Mouse (Mus musculus): ENCODE measurements around the gene Aspdh. TPM values are rescaled to one million over a fixed set of nuclear protein-coding genes. Genes with fewer than 3 reads are reported as not detected.

Gene Aspdh
- polyA plus RNA-seq, 2 experiments from 2014 or later, result not detected

GRCm38 (mm10) chr7:44501563-44502115 is 36.4 kb downstream of the Aspdh start:
- ATAC-seq, result peak; percentile 71

- ATAC-seq, result no peak
These were observed 42.3 kb downstream of the Aspdh start for GRCm38 (mm10) chr7:44507491-44507890.

Other genes with a start within 250 kb of the Aspdh start
- gene Klk1b5, start 249.4 kb upstream of the Aspdh start, polyA plus RNA-seq (2017; shearing (Covaris generic)), result not detected
- gene Klk1, start 240.0 kb upstream of the Aspdh start, polyA plus RNA-seq (2017; shearing (Covaris generic)), result not detected
- gene Gm36864, start 229.2 kb upstream of the Aspdh start, polyA plus RNA-seq (2017; shearing (Covaris generic)), result not detected
- 1 to 10 TPM; 1.0 to 1.7 TPM for gene 1700028J19Rik, start 218.7 kb upstream of the Aspdh start, polyA plus RNA-seq (2017; shearing (Covaris generic))
- 10 to 100 TPM; 74.0 to 88.7 TPM for gene 2410002F23Rik, start 218.7 kb upstream of the Aspdh start, polyA plus RNA-seq (2017; shearing (Covaris generic))
- not detected for gene Acp4, start 208.0 kb upstream of the Aspdh start, polyA plus RNA-seq (2017; shearing (Covaris generic))
- not detected for gene Gm15517, start 203.9 kb upstream of the Aspdh start, polyA plus RNA-seq (2017; shearing (Covaris generic))
- gene Clec11a, start 158.5 kb upstream of the Aspdh start, polyA plus RNA-seq (2017; shearing (Covaris generic)), result under 1 TPM; 0.51 to 0.73 TPM
- gene Shank1, start 155.1 kb upstream of the Aspdh start, polyA plus RNA-seq (2017; shearing (Covaris generic)), result not detected
- gene Syt3, start 81.3 kb upstream of the Aspdh start, polyA plus RNA-seq (2017; shearing (Covaris generic)), result not detected
- gene 1700008O03Rik, start 79.6 kb upstream of the Aspdh start, polyA plus RNA-seq (2017; shearing (Covaris generic)), result under 1 TPM; 0.59 to 0.66 TPM
- not detected for gene Lrrc4b, start 36.4 kb upstream of the Aspdh start, polyA plus RNA-seq (2017; shearing (Covaris generic))
- 10 to 100 TPM; 39.9 to 67.9 TPM for gene Josd2, start 2.6 kb downstream of the Aspdh start, polyA plus RNA-seq (2017; shearing (Covaris generic))
- 10 to 100 TPM; 23.7 to 25.6 TPM for gene Emc10, start 31.1 kb downstream of the Aspdh start, polyA plus RNA-seq (2017; shearing (Covaris generic))
- 1 to 10 TPM; 3.3 to 4.0 TPM for gene Fam71e1, start 31.2 kb downstream of the Aspdh start, polyA plus RNA-seq (2017; shearing (Covaris generic))
- not detected for gene Mybpc2, start 59.3 kb downstream of the Aspdh start, polyA plus RNA-seq (2017; shearing (Covaris generic))
- gene Spib, start 66.7 kb downstream of the Aspdh start, polyA plus RNA-seq (2017; shearing (Covaris generic)), result 1 to 10 TPM in 1 of 2 experiments, not detected in 1; 2.6 TPM
- 10 to 100 TPM; 19.2 to 27.6 TPM for gene Pold1, start 83.5 kb downstream of the Aspdh start, polyA plus RNA-seq (2017; shearing (Covaris generic))
- gene Nr1h2, start 88.6 kb downstream of the Aspdh start, polyA plus RNA-seq (2017; shearing (Covaris generic)), result 10 to 100 TPM; 38.0 to 61.3 TPM
- gene Napsa, start 107.0 kb downstream of the Aspdh start, polyA plus RNA-seq (2017; shearing (Covaris generic)), result 1 to 10 TPM in 1 of 2 experiments, under 1 TPM in 1; 0.38 to 2.8 TPM
- gene Kcnc3, start 125.3 kb downstream of the Aspdh start, polyA plus RNA-seq (2017; shearing (Covaris generic)), result not detected
- gene Myh14, start 205.5 kb downstream of the Aspdh start, polyA plus RNA-seq (2017; shearing (Covaris generic)), result under 1 TPM in 1 of 2 experiments, not detected in 1; 0.38 TPM
- gene Izumo2, start 243.4 kb downstream of the Aspdh start, polyA plus RNA-seq (2017; shearing (Covaris generic)), result not detected